Mouse (Mus musculus): Measurements from ENCODE around the gene Ccdc50. TPM values are rescaled to one million over a fixed set of nuclear protein-coding genes. Genes with fewer than 3 reads are reported as not detected.

The Ccdc50 gene
- total RNA-seq, 1 experiment from 2014 or later: 276 TPM

DNA sequence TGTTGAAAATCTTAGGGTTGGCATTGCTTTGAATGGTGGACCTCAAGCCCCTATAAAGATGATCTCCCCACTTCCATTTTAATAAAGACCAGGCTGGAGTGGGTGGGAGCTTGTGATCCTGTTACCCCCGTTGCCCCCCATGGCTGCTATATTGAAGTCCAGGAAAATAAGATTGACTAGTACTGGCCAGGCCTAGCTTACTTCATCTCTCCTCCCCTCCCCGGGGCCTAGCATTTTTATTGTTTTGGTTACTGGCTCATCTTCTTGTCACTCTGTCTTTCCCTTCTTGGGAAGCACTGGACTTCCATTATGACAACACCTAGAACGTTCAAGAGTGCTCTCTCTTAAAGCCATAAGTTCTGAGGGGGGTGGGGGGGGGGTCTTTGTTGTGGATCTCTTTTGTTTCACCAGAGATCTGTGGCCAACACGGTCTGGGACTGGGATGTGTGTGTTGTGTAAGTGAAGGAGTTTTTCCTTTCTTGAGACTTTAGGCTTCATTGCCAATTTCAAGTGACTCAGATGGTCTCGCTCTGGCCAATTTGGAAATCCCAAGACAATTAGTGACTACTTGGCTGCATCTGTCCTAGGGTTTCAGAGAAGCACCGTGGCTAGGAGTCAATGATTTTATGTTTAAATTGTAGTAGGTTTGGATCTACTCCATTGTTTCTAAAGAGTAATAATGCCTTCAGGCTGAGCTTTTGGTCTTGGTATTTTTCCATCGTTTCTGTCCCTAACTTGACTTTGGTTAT lies 1.0 kb downstream of the Ccdc50 start:
- no peak for ATAC-seq (replicated peaks; ENCODE audit: insufficient number of reproducible peaks, low FRiP score, low TSS enrichment, poor library complexity, severe bottlenecking)

DNA sequence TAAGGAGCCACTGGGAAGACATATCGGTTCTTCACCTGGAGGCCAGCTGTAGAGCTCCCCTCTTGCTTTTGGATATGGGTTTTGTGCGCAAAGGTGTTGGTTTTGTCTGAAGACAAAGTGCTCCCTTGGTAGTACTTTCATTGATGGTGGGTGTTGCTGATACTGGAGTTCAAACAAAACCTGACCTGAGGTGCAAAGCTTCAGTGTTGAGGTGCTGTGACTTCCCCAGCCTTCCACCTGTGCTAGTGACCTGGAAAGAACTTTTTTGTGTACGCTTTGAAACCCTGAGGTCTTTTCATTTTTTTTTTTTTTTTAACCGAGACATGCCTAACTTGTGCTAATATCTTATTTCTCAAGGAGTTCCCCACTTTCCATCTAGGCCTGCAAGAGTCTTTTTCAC lies 1.6 kb downstream of the Ccdc50 start:
- no peak for ATAC-seq (replicated peaks; ENCODE audit: insufficient number of reproducible peaks, low FRiP score, low TSS enrichment, poor library complexity, severe bottlenecking)

DNA sequence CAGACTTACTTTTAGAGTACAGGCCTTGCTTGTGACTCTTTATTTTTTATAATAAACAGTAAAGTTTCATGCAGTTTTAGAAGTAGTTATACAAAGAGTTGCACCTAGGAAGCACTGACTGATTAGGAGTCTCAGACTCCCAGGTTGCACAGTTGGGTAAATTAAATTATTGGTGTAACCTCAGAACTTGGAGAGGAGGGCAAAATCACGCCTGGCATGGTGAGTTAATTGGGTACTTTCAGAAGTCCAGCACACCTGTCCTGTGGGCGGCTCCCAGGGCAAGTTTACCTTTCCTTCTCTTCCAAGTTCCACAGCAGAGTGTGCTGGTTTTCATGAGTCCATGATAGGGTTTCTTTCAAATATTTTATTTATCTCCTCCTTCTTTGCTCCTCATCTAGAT lies 3.2 kb downstream of the Ccdc50 start:
- no peak for ATAC-seq (replicated peaks; ENCODE audit: insufficient number of reproducible peaks, low FRiP score, low TSS enrichment, poor library complexity, severe bottlenecking)

DNA sequence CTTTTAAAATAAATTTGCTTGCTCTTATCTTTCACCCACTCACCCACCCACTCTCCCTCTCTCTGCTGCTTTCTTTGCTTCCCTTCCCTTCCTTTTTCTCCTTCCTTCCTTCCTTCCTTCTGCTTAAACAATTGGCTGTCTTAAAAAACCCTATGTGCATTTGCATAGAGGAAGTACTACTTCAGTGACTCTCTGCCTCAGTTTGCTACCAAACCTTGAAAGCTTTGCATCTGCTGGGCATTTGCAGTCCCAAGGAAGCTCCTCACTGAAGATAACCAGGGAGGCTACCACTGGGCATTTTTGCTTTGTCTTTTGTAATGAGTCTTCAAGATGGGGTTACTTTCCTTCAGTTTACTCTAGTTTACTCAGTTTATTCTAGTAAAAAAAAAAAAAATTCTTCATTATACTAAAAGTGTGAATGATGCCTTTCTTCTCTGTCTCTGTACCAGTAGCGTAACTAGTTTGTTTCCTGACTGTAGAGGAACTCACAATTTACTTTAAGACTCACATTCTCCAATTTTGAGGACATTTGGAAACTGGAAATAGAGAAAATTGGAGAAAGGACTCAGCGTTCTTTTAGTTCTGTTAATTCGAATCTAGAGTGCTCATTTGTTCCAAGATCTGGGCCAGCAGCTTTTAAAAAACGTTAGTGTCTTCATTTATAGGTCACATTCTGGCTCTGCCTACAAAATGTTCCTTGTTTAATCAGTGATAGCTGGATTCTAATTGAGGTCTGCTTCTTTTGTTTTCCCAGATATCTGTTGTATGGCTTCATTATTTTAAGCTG lies 6.8 kb downstream of the Ccdc50 start:
- no peak for ATAC-seq (replicated peaks; ENCODE audit: insufficient number of reproducible peaks, low FRiP score, low TSS enrichment, poor library complexity, severe bottlenecking)

DNA sequence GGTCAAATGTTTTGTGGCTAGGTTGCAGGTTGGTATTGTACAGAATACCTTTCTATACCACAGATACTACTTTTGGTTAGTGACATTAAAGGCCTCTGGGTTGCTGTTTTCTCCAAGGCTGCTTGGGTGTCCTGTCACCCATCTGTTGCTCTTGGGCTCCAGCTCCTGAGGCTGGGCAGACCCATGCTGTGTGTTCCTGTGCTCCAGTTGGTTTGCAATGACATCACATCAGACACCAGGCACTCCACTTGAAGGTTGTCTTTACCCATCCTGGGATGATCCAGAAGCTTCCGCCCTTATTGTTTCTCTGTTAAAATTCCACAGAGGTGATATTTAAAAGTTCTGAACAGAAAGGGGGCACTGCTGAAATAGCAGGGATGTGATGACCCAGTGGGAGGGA lies 8.3 kb downstream of the Ccdc50 start:
- ATAC-seq (replicated peaks; ENCODE audit: insufficient number of reproducible peaks, low FRiP score, low TSS enrichment, poor library complexity, severe bottlenecking): no peak

DNA sequence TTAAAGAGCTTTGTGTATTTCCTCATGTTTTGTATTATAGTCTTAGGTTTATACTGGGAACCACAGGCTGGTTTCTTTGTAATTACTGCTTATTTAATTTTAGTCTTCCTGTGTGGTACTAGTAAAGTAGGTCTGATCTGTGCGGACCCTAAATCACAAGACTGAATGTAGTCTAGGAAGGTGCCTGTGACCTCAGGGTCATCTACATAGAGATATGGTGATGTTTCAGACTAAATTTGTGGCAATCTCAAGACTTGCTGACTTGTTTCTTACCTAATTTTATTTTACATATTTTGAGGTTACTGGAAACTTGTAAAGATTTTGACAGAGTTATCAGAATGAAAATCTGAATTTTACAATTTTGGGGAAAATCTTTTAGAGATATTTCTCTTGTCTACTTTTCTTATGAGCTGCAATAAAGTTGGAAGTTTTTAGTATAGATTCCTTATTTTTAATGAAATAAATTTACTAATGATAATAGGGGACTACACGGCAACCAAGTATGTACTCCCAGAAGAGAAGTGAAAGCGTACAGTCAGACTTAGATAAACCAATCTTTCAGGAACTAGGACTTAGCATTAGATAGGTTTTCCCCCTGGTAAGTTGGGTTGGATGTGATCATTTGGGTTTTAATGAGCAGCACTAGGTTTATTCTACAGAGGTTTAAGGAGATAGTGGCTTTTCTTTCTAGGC lies 10.5 kb downstream of the Ccdc50 start:
- no peak for ATAC-seq (replicated peaks; ENCODE audit: insufficient number of reproducible peaks, low FRiP score, low TSS enrichment, poor library complexity, severe bottlenecking)

DNA sequence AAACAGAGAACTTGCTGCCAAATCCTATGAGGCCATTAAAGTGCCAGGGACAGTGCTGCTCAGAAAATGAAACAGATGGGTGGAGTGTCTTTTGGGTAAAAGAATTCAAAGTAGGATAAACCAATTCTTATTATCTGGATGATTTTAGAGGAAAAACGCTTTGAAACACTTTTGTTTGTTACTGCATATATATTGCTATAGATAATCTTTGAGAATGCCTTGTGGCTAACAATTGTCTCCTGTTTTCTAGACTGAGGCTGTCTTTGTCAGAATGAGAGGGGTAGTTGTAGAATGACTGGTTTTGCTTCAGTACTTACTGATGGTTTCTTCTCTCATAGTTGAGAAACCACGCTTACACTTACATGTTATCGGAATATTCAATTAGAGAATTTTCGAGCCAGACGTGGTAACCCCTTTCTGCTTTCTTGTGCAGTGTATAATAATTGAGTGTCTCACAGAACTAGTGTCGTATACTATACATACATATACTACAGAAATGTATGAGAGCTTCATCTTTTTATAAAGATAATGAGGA lies 11.1 kb downstream of the Ccdc50 start:
- ATAC-seq (replicated peaks; ENCODE audit: insufficient number of reproducible peaks, low FRiP score, low TSS enrichment, poor library complexity, severe bottlenecking): no peak

DNA sequence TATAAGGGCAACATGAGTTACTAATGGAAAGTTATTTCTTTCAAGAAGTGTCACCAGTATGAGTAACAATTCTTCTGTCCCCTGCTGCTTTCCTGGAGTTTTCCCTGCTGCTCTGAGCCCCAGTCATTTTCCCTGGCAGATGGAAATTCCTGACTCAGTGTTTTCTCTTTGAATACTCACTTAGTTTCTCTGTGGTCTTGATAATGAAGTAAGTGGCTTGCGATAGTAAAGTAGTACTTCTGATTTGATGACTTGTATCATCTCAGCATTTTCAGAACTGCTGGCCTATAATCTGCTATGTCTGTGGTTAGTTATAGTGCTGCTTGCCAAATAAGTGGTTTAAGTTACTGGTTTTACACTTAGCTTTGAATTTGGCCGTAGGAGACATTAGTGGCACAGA lies 12.9 kb downstream of the Ccdc50 start:
- no peak for ATAC-seq (replicated peaks; ENCODE audit: insufficient number of reproducible peaks, low FRiP score, low TSS enrichment, poor library complexity, severe bottlenecking)

DNA sequence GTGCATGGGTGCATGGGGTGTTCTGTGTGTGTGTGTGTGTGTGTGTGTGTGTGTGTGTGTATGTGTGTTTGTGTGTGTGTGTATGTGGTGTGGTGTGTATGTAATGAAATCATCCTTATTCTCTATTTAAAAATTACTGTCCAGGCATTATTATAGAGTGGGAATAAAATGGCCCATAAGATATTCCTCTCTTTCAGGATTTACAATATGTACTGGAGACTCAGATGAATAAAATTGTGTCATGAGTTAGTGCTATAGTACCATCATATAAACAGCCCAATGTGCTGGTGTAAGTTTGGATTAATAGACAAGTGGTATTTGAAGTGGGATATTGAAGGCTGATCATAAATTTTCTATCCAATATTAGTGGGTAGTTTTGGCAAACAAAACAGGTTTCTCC lies 15.4 kb downstream of the Ccdc50 start:
- ATAC-seq (replicated peaks; ENCODE audit: insufficient number of reproducible peaks, low FRiP score, low TSS enrichment, poor library complexity, severe bottlenecking): no peak

DNA sequence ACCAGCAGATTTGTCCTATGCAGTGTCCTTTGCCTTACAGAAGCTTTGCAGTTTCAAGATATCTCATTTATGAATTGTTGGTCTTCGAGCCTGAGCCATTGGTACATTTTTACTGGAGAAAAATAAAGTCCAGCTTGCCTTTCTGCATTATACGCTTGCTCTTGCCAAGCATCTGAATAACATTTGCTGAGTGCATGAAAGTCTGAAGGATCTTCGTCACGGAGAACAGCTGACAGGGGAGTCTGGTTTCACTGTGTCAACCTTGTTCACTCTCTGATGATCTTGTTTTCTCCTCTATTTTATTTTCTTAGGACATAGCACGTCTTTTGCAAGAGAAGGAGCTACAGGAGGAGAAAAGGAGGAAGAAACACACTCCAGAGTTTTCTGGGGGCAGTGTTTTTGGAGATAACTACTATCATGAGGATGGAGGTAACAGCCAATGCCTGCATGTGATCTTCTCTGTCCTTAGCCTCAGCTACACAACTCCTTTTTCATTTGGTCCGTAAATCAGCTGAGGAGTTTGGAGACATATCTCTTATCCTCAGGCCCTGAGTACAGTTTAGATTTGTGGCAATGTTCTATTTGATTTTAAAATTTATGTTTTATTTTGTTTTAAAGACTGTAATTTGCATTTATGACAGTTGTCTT lies 28.4 kb downstream of the Ccdc50 start:
- ATAC-seq (replicated peaks; ENCODE audit: insufficient number of reproducible peaks, low FRiP score, low TSS enrichment, poor library complexity, severe bottlenecking): no peak

DNA sequence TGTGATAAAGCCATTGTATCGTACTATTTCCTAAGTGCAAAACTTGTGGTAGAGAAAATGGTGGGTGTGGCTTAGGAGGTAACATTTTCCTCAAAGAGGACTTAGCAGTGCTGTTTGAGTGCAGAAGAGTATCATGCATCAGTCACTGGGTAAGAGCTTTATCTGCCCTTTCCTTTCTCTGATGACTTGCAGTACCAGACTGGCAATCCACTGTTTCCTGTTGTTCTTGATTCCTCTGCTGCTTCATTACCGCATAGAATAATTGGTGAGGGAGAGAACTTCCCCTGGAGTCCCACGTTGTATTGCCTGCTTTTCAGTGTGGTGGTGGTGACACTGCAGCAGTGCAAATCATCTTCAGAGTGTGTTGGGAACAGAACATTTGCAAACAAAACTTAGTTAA lies 29.0 kb downstream of the Ccdc50 start:
- no peak for ATAC-seq (replicated peaks; ENCODE audit: insufficient number of reproducible peaks, low FRiP score, low TSS enrichment, poor library complexity, severe bottlenecking)

DNA sequence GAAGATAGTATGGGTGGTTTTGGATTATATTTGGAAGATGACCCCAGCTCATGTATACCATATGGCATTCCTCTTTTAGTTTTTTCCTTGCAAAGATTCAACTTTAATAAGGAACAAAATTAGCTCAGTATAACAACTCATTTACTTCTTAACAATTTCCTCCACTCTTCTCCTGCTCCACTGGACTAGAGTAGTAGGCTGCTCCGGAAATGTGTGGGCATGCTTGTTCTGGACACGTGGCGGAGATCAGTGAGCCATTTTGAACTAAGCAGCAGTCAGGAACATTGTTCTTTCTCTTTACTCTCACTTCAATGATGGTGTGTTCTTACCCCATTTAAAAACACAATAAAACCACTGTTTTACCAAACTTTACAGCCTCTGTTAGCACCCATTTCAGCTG lies 32.3 kb downstream of the Ccdc50 start:
- ATAC-seq (replicated peaks; ENCODE audit: insufficient number of reproducible peaks, low FRiP score, low TSS enrichment, poor library complexity, severe bottlenecking): no peak

DNA sequence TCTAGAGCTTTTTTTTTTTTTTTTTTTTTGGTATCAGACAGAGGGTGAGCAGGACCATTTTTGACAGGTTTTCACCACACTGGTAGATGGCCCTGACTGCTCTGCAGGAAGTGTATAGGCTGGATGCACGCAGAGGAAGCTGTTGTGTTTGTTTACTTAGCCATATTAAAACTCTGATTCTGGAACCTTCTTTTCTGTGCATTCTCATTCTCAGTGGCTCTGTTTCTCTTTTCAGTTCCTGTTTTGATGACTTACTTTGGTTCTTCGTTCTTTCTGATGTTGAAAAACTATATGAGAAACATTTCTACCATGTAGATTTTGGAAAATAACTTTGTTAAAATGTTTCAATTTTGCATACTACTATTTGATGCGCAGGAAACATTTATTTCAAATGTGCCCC lies 46.4 kb downstream of the Ccdc50 start:
- ATAC-seq (replicated peaks; ENCODE audit: insufficient number of reproducible peaks, low FRiP score, low TSS enrichment, poor library complexity, severe bottlenecking): 0 out of 2 replicates have a peak, but pooled peaks have one; percentile 40

DNA sequence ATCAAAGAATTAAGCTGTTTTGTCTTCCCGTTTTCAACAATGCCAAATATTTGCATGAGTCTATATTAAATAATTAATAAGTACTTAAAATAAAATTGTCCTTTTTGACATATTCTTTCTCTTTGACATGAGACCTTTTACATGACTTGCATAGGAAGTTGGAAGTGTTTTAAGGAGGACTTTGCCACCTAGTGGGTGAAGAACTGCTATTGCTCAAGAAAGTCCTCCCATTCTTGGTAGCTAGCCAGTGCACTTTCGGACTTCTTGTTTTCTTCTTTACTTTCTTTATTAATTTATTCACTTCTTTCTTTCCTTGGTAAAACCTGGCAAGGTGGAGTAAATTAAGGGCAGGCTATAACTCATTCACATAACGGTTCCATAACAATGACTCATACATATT lies 55.3 kb downstream of the Ccdc50 start:
- no peak; the same call in 1 of the 2 replicates for ATAC-seq (replicated peaks; ENCODE audit: insufficient number of reproducible peaks, low FRiP score, low TSS enrichment, poor library complexity, severe bottlenecking)

DNA sequence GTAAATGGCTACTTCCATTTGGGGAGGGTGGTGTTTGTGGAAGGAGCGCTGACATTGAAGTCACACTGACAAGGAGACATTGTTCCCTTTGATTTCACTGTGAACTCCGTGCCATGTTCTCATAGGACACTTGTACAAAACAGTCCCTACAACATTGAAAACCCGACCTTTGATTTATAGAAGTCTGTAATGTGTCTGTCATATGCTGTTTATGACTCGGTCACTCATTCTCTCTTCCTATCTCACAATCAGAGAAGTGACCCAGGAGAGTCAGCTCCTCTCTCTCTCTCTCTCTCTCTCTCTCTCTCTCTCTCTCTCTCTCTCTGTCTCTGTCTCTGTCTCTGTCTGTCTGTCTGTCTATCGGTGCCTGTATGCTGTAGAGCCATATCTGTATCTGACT lies 60.7 kb downstream of the Ccdc50 start:
- ATAC-seq (replicated peaks; ENCODE audit: insufficient number of reproducible peaks, low FRiP score, low TSS enrichment, poor library complexity, severe bottlenecking): no peak

DNA sequence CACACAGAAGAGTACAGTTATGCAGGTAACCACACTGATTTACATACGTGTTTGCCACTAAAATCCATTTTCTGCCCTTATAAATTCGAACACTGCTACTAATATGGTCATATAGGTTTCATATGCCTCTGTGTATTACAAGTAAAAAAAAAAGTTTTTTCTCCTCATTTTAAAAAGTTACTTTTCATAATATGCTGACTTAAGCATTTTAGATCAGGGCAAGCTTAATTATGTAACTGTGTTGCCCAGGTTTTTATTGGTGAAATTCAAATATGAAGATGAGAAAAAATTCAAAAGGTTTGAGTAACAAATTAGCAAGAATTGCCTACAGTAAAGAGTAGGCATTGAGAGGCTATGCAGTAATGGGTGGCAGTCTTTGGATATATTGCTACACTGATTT lies 62.0 kb downstream of the Ccdc50 start:
- no peak for ATAC-seq (replicated peaks; ENCODE audit: insufficient number of reproducible peaks, low FRiP score, low TSS enrichment, poor library complexity, severe bottlenecking)

DNA sequence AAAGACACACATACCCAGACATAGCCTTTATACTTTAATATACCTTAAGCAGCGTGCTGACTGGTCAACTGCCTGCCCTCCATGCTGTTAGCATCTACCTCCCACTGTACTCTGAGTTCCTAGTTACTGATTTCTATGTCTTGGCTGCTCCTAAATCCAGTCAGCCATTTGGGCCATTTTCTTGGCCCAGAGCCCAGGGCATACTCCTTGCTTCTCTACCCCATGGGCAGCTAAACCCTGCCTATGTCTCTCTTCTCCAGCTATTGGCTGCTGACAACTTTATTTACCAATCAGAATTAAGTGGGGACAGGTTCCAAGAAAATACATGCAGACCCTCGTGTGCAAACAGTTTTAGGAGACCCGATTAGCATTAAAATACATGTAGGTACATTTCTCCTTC lies 64.7 kb downstream of the Ccdc50 start:
- no peak for ATAC-seq (replicated peaks; ENCODE audit: insufficient number of reproducible peaks, low FRiP score, low TSS enrichment, poor library complexity, severe bottlenecking)

DNA sequence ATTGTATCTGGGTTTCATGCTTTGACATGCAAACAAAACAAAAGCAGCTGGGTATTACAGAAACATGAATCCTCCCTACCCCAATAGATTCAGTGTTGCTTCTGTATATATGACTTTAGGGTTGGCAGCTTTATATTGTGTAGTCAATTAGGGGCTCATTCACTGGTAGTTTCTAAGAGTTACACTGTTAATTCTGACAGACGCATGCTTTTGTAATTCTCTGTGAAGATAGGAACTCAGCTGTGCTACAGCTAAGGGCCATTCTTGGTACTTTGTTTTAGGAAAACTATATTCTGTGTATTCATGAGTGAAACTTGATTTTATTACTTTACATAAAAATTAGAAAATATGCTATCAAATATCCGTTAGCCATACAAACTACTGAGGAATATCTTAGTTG lies 65.2 kb downstream of the Ccdc50 start:
- ATAC-seq (replicated peaks; ENCODE audit: insufficient number of reproducible peaks, low FRiP score, low TSS enrichment, poor library complexity, severe bottlenecking): no peak

DNA sequence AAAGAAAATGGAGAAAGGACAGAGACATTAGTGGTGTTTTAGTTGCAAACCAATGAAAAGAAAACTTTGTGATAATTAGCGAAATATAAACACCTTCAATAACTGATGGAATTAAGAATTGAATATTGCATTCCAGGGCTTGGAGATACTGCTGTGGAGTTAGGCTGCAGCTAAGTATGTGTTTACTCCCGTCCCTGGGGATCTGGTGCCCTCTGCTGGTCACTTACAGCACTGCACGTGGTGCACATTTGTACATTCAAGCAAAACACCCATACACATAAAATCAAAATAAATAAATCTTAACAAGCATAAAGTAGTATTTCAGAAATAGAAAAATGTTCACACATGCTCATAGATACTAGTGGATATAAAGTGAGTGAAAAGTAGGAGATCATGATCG lies 68.6 kb downstream of the Ccdc50 start:
- peak; percentile 89 for ATAC-seq (replicated peaks; ENCODE audit: insufficient number of reproducible peaks, low FRiP score, low TSS enrichment, poor library complexity, severe bottlenecking)
